In genomic region chr2:156735761-156736335, GRCm38 (mm10) we compare ENCODE assay signal across 18 mouse cellular contexts. TPM values are rescaled to one million over a fixed set of nuclear protein-coding genes. Genes with fewer than 3 reads are reported as not detected.
DNase-seq lines count a peak whose midpoint lies in the region; ATAC-seq and TF ChIP-seq lines count a peak whose summit lies in the region.
"Had no signal": no experiment of that assay in that cellular context is flagged by ENCODE, and none has a peak within 500 bp of the region (broad histone marks: within the 10 kb centered on the region; RNA-seq: fewer than 3 reads in every experiment).

No protein-coding gene starts in this region.

- no peaks in the 10 kb centered on the region for H3K27me3 ChIP-seq in heart, postnatal 0 days (ENCODE audit: control insufficient read depth, insufficient read depth, low read length)
- H3K27me3 ChIP-seq: embryonic facial prominence, embryonic 13.5 days; liver, embryonic 15.5 days had no signal

- no peak for TF ChIP-seq EP300 in heart, postnatal 0 days (IDR thresholded peaks at IDR 0.05; ENCODE audit: low read depth)

- 43% methylated on average over 3 of the region's 3 CpGs for WGBS in heart, postnatal 0 days

- no peak overlapping the region for H3K4me2 ChIP-seq in heart, postnatal 0 days (ENCODE audit: low read depth, low read length)
- H3K4me2 ChIP-seq: embryonic facial prominence, embryonic 13.5 days; liver, embryonic 15.5 days had no signal

- ATAC-seq in heart, postnatal 0 days (ENCODE audit: insufficient read depth, low read depth) = peak; percentile 7
- ATAC-seq: forebrain, postnatal 0 days; lung, postnatal 0 days; midbrain, embryonic 16.5 days had no signal

- H3K36me3 ChIP-seq in heart, postnatal 0 days (replicated peaks; ENCODE audit: control insufficient read depth, insufficient read depth, low read length) = no peaks in the 10 kb centered on the region
- H3K36me3 ChIP-seq: liver, embryonic 15.5 days had no signal

- H3K9me3 ChIP-seq in heart, postnatal 0 days (replicated peaks; ENCODE audit: control insufficient read depth, low read length) = no peaks in the 10 kb centered on the region
- H3K9me3 ChIP-seq: embryonic facial prominence, embryonic 13.5 days; liver, embryonic 15.5 days had no signal

- H3K4me1 ChIP-seq in heart, postnatal 0 days (ENCODE audit: control insufficient read depth, insufficient read depth) = peaks cover 71% of the 10 kb centered on the region

- no peak overlapping the region for H3K4me3 ChIP-seq in gastrocnemius, adult 2 months
- H3K4me3 ChIP-seq in heart, postnatal 0 days (ENCODE audit: low read depth, low read length) = no peak overlapping the region
- H3K4me3 ChIP-seq: embryonic facial prominence, embryonic 13.5 days; liver, embryonic 15.5 days had no signal

- peak overlapping the region; percentile 90 for H3K27ac ChIP-seq in gastrocnemius, adult 2 months
- peak overlapping the region; percentile 51 for H3K27ac ChIP-seq in heart, postnatal 0 days (ENCODE audit: low read depth)
- H3K27ac ChIP-seq: embryonic facial prominence, embryonic 13.5 days; liver, embryonic 15.5 days; stomach, postnatal 0 days had no signal

- intact Hi-C loops in gastrocnemius, adult 2 months (cut with DNase I) = loop anchor here (10.0 kb wide), 1 partner anchor 129 kb away; the partner anchor contains the start of gene Rab5if

- H3K9ac ChIP-seq in heart, postnatal 0 days (replicated peaks; ENCODE audit: low read depth, low read length) = no peak overlapping the region
- H3K9ac ChIP-seq: embryonic facial prominence, embryonic 13.5 days; forebrain, postnatal 0 days; liver, embryonic 15.5 days had no signal

- DNase-seq in gastrocnemius, adult 2 months = no peak
- no peak for DNase-seq in gastrocnemius, postnatal 4 days (ENCODE audit: low spot score in 2 of 2)
- peak; percentile 42 for DNase-seq in heart, postnatal 0 days (ENCODE audit: low spot score)
- no peak for DNase-seq in heart, adult 8-10 months (ENCODE audit: low spot score)
- peak; percentile 93 for DNase-seq in Muller cell, postnatal 12 days (ENCODE audit: inconsistent ontology term)
- peak; percentile 66 for DNase-seq in brain, adult 2 months (ENCODE audit: low read depth, low spot score)
- DNase-seq in spleen, postnatal 10 days (ENCODE audit: low spot score in 2 of 2) = no peak
- DNase-seq: forebrain, postnatal 0 days; gastrocnemius, postnatal 10 days; right cerebral cortex, postnatal 25 days; thymus, postnatal 25 days had no signal

- TF ChIP-seq CTCF in gastrocnemius, adult 2 months (IDR thresholded peaks at IDR 0.05) = no peak
- no peak for TF ChIP-seq CTCF in heart, postnatal 0 days (IDR thresholded peaks at IDR 0.05; ENCODE audit: low read depth)

RNA-seq across cellular contexts. Expression of gene Myl9, which starts 39.4 kb away (rescaled TPM):
- 10 to 100 TPM; 41.2 to 50.0 TPM for total RNA-seq in gastrocnemius, adult 2 months (2021)
- 100 to 1,000 TPM; 247 to 265 TPM for total RNA-seq in gastrocnemius, postnatal 4 days (2021)
- 1,299 and 1,431 TPM in 2 replicates for total RNA-seq in heart, postnatal 0 days (2014; rRNA removed; ENCODE audit: low replicate concordance)
- polyA plus RNA-seq in heart, postnatal 0 days (2015; fragmentation: Nextera tagmentation; extraction: Ambion mirVana) = 1,847 and 1,885 TPM in 2 replicates
- total RNA-seq in heart, adult 8-10 months (2022) = 10 to 100 TPM; 40.0 to 70.3 (median 65.6) TPM
- total RNA-seq: common myeloid progenitor, adult 5-6 weeks; megakaryocyte-erythroid progenitor cell, adult 5-6 weeks had no signal

Comparison
In these comparisons a context has a peak if more than half of its experiments do, and no peak if none do; other contexts are left out.
1. DNase-seq: peak in heart, postnatal 0 days (single experiment), Muller cell, postnatal 12 days (single experiment) and brain, adult 2 months (single experiment); none in gastrocnemius, adult 2 months (single experiment), gastrocnemius, postnatal 4 days (0 of 2), heart, adult 8-10 months (single experiment) and spleen, postnatal 10 days (0 of 2).